Mouse (Mus musculus) CH12.LX (cell line): ENCODE measurements around the gene Camkk2.

Source experiments
- CTCF ChIP-seq, 2 experiments: IDR thresholded peaks in 1 of 2; conservative IDR thresholded peaks in 1 of 2; 2 replicates each; pipeline ENCODE4 v1.5.1; 2011 to 2012; ENCODE audit warnings: low read depth in 2 of 2, low read length in 2 of 2, improper control_type of control experiment in 1 of 2, inconsistent platforms in 1 of 2, mild to moderate bottlenecking in 1 of 2, moderate library complexity in 1 of 2
- POLR2A ChIP-seq: IDR thresholded peaks from 2 replicates; pipeline ENCODE4 v1.6.1; 2011; ENCODE audit warnings: low read depth, mild to moderate bottlenecking, improper control_type of control experiment, low read length
- SIN3A ChIP-seq: IDR thresholded peaks from 2 replicates; pipeline ENCODE4 v1.6.1; 2012; ENCODE audit warnings: low read length, improper control_type of control experiment, inconsistent platforms
- TCF12 ChIP-seq: IDR thresholded peaks from 2 replicates; pipeline ENCODE4 v1.6.1; 2014; ENCODE audit warnings: low read depth, mild to moderate bottlenecking, inconsistent platforms, low read length, improper control_type of control experiment
- ZKSCAN1 ChIP-seq: IDR thresholded peaks from 2 replicates; pipeline ENCODE4 v1.6.1; 2012; ENCODE audit warnings: low read depth, inconsistent platforms, low read length, improper control_type of control experiment, borderline replicate concordance

- TF ChIP-seq SIN3A: no peak
- no peak for TF ChIP-seq POLR2A
- no peak for TF ChIP-seq TCF12
- TF ChIP-seq ZKSCAN1: no peak
- TF ChIP-seq CTCF (conservative IDR thresholded peaks at IDR 0.05 in 1 of 2, IDR thresholded peaks at IDR 0.05 in 1 of 2; ENCODE audit: low read depth in 2 of 2, low read length in 2 of 2): no peak
Observed at GRCm38 (mm10) chr5:122743880-122744422, 35.3 kb downstream of the Camkk2 start.
